Mouse (Mus musculus) MEL (cell line): ENCODE measurements around the gene Slc25a45. TPM values are rescaled to one million over a fixed set of nuclear protein-coding genes. Genes with fewer than 3 reads are reported as not detected.

ENCODE experiments used
- DNase-seq: peaks from one replicate; pipeline ENCODE4 v3.0.0; 2011; ENCODE audit warnings: low read depth, low spot score
- H3K27ac ChIP-seq: 2 replicates; pipeline ENCODE4 v1.5.1; 2012; ENCODE audit warnings: low read depth, mild to moderate bottlenecking, control low read depth, low read length, moderate library complexity; ENCODE audit not compliant: control insufficient read depth
- H3K27me3 ChIP-seq, 2 experiments: fragments of 150-350 bp in 1 of 2; sonication (generic) in 1 of 2; 2 replicates each; pipeline ENCODE4 v1.6.1; 2012; ENCODE audit warnings: low read length in 2 of 2, mild to moderate bottlenecking in 2 of 2, improper control_type of control experiment in 1 of 2, moderate library complexity in 1 of 2; ENCODE audit not compliant: insufficient read depth in 2 of 2, control insufficient read depth in 1 of 2
- H3K36me3 ChIP-seq, 2 experiments: 2 replicates each; pipeline ENCODE4 v1.6.1; 2012 to 2014; ENCODE audit warnings: low read length in 2 of 2, improper control_type of control experiment in 1 of 2, inconsistent platforms in 1 of 2, mild to moderate bottlenecking in 1 of 2; ENCODE audit not compliant: insufficient read depth in 2 of 2, control insufficient read depth in 1 of 2
- H3K4me1 ChIP-seq, 2 experiments: fragments of 150-350 bp in 1 of 2; sonication (generic) in 1 of 2; 2 replicates each; pipeline ENCODE4 v1.6.1; 2012; ENCODE audit warnings: low read length in 2 of 2, improper control_type of control experiment in 1 of 2, mild to moderate bottlenecking in 1 of 2; ENCODE audit not compliant: insufficient read depth in 2 of 2, control insufficient read depth in 1 of 2
- H3K4me3 ChIP-seq, 2 experiments: fragments of 150-350 bp in 1 of 2; sonication (generic) in 1 of 2; 2 replicates each; pipeline ENCODE4 v1.5.1; 2012; ENCODE audit warnings: low read depth in 2 of 2, low read length in 2 of 2, mild to moderate bottlenecking in 2 of 2, moderate library complexity in 2 of 2, control low read depth in 1 of 2, improper control_type of control experiment in 1 of 2; ENCODE audit not compliant: control insufficient read depth in 1 of 2, insufficient read depth in 1 of 2
- H3K79me2 ChIP-seq: 2 replicates; pipeline ENCODE4 v1.6.1; 2012; ENCODE audit warnings: mild to moderate bottlenecking, low read length, moderate library complexity; ENCODE audit not compliant: control insufficient read depth, poor library complexity, insufficient read depth
- H3K9ac ChIP-seq: 2 replicates; pipeline ENCODE4 v1.6.1; 2012; ENCODE audit warnings: low read depth, mild to moderate bottlenecking, control low read depth, low read length, moderate library complexity; ENCODE audit not compliant: control insufficient read depth, poor library complexity, severe bottlenecking
- H3K9me3 ChIP-seq: fragments of 150-350 bp; sonication (generic); replicated peaks from 2 replicates; pipeline ENCODE4 v1.6.1; 2012; ENCODE audit warnings: mild to moderate bottlenecking, low read length, improper control_type of control experiment, moderate library complexity; ENCODE audit not compliant: insufficient read depth
- CTCF ChIP-seq, 3 experiments: IDR thresholded peaks in 2 of 3; conservative IDR thresholded peaks in 1 of 3; 2 replicates each; pipeline ENCODE4 v1.5.1; 2011 to 2012; ENCODE audit warnings: low read length in 3 of 3, low read depth in 2 of 3, mild to moderate bottlenecking in 2 of 3, improper control_type of control experiment in 1 of 3, inconsistent platforms in 1 of 3, mixed read lengths in 1 of 3, moderate library complexity in 1 of 3; ENCODE audit not compliant: control insufficient read depth in 1 of 3, insufficient read depth in 1 of 3, poor library complexity in 1 of 3, severe bottlenecking in 1 of 3
- E2F4 ChIP-seq: IDR thresholded peaks from 2 replicates; pipeline ENCODE4 v1.6.1; 2011; ENCODE audit warnings: low read depth, low read length, improper control_type of control experiment, borderline replicate concordance
- ETS1 ChIP-seq: IDR thresholded peaks from 2 replicates; pipeline ENCODE4 v1.6.1; 2012; ENCODE audit warnings: low read depth, mild to moderate bottlenecking, inconsistent platforms, low read length, improper control_type of control experiment, moderate library complexity
- GABPA ChIP-seq: IDR thresholded peaks from 2 replicates; pipeline ENCODE4 v1.6.1; 2012; ENCODE audit warnings: low read depth, mild to moderate bottlenecking, inconsistent platforms, low read length, improper control_type of control experiment, moderate library complexity
- GATA1 ChIP-seq: IDR thresholded peaks from 2 replicates; pipeline ENCODE4 v1.6.1; 2011; ENCODE audit warnings: low read depth, low read length, improper control_type of control experiment
- KAT2A ChIP-seq: conservative IDR thresholded peaks from 2 replicates; pipeline ENCODE4 v1.6.1; 2012; ENCODE audit warnings: low read depth, low read length, improper control_type of control experiment, inconsistent platforms
- MAX ChIP-seq: IDR thresholded peaks from 2 replicates; pipeline ENCODE4 v1.6.1; 2011; ENCODE audit warnings: low read length, improper control_type of control experiment
- MAZ ChIP-seq: IDR thresholded peaks from 2 replicates; pipeline ENCODE4 v1.6.1; 2012; ENCODE audit warnings: low read depth, mild to moderate bottlenecking, inconsistent platforms, low read length, improper control_type of control experiment
- MEF2A ChIP-seq: IDR thresholded peaks from 2 replicates; pipeline ENCODE4 v1.6.1; 2014; ENCODE audit warnings: low read depth, mild to moderate bottlenecking, inconsistent platforms, low read length, improper control_type of control experiment; ENCODE audit not compliant: poor library complexity, insufficient replicate concordance, severe bottlenecking; ENCODE audit errors: extremely low read depth
- MYB ChIP-seq: IDR thresholded peaks from 2 replicates; pipeline ENCODE4 v1.6.1; 2011; ENCODE audit warnings: mild to moderate bottlenecking, low read depth, low read length, improper control_type of control experiment
- POLR2A ChIP-seq, 2 experiments: IDR thresholded peaks; 2 replicates each; pipeline ENCODE4 v1.6.1; 2011 to 2012; ENCODE audit warnings: low read length in 2 of 2, mild to moderate bottlenecking in 2 of 2, control low read depth in 1 of 2, improper control_type of control experiment in 1 of 2, low read depth in 1 of 2, moderate library complexity in 1 of 2; ENCODE audit not compliant: control insufficient read depth in 1 of 2, insufficient read depth in 1 of 2, poor library complexity in 1 of 2
- RAD21 ChIP-seq: IDR thresholded peaks from 2 replicates; pipeline ENCODE4 v1.6.1; 2011; ENCODE audit warnings: mild to moderate bottlenecking, low read depth, low read length, improper control_type of control experiment
- RCOR1 ChIP-seq: IDR thresholded peaks from 2 replicates; pipeline ENCODE4 v1.6.1; 2012; ENCODE audit warnings: low read depth, mild to moderate bottlenecking, inconsistent platforms, low read length, improper control_type of control experiment
- SIN3A ChIP-seq: IDR thresholded peaks from 2 replicates; pipeline ENCODE4 v1.6.1; 2012; ENCODE audit warnings: low read length, improper control_type of control experiment, inconsistent platforms
- SMC3 ChIP-seq: IDR thresholded peaks from 2 replicates; pipeline ENCODE4 v1.6.1; 2011; ENCODE audit warnings: low read depth, low read length, improper control_type of control experiment
- TAL1 ChIP-seq: IDR thresholded peaks from 2 replicates; pipeline ENCODE4 v1.6.1; 2012; ENCODE audit warnings: mild to moderate bottlenecking, inconsistent platforms, low read length, moderate library complexity, mixed read lengths
- TCF12 ChIP-seq: IDR thresholded peaks from 2 replicates; pipeline ENCODE4 v1.6.1; 2014; ENCODE audit warnings: low read depth, mild to moderate bottlenecking, inconsistent platforms, low read length, improper control_type of control experiment, moderate library complexity
- UBTF ChIP-seq: IDR thresholded peaks from 2 replicates; pipeline ENCODE4 v1.6.1; 2012; ENCODE audit warnings: low read depth, mild to moderate bottlenecking, inconsistent platforms, low read length, improper control_type of control experiment, moderate library complexity, borderline replicate concordance; ENCODE audit not compliant: insufficient read depth
- USF1 ChIP-seq: IDR thresholded peaks from 2 replicates; pipeline ENCODE4 v1.6.1; 2014; ENCODE audit warnings: low read depth, mild to moderate bottlenecking, inconsistent platforms, low read length, improper control_type of control experiment, moderate library complexity
- ZC3H11A ChIP-seq: IDR thresholded peaks from 2 replicates; pipeline ENCODE4 v1.6.1; 2012; ENCODE audit warnings: low read depth, mild to moderate bottlenecking, inconsistent platforms, low read length, improper control_type of control experiment
- ZKSCAN1 ChIP-seq: IDR thresholded peaks from 2 replicates; pipeline ENCODE4 v1.6.1; 2012; ENCODE audit warnings: low read depth, mild to moderate bottlenecking, inconsistent platforms, low read length, improper control_type of control experiment, moderate library complexity
- ZMIZ1 ChIP-seq: IDR thresholded peaks from 2 replicates; pipeline ENCODE4 v1.6.1; 2012; ENCODE audit warnings: low read depth, mild to moderate bottlenecking, inconsistent platforms, low read length, improper control_type of control experiment, moderate library complexity
- ZNF384 ChIP-seq: IDR thresholded peaks from 2 replicates; pipeline ENCODE4 v1.6.1; 2012; ENCODE audit warnings: low read depth, mild to moderate bottlenecking, inconsistent platforms, low read length, improper control_type of control experiment
- polyA plus RNA-seq, 2 experiments: library from polyadenylated mRNA; stranded (reverse) in 1 of 2; unstranded in 1 of 2; fragments of >175 nt in 1 of 2; fragments of >200 nt in 1 of 2; gene quantifications; 2 replicates each; pipeline versions ENCODE4 v1.2.1 to v1.2.4; 2012; ENCODE audit warnings: low replicate concordance in 2 of 2, low read depth in 1 of 2; ENCODE audit not compliant: insufficient read length in 2 of 2, insufficient read depth in 1 of 2, missing spikeins in 1 of 2
- total RNA-seq: library from RNA; depleted of rRNA; stranded (reverse); fragments of 300-350 nt; gene quantifications from 2 replicates; pipeline ENCODE4 v1.2.3, GENCODE M21; 2012

The Slc25a45 gene
- total and polyA plus RNA-seq, 3 experiments, result 23.5 to 30.7 TPM; not detected in 1

GRCm38 (mm10) chr19:5856604-5857003 lies 21.0 kb upstream of the Slc25a45 start:
- Histone ChIP-seq H3K4me1 (peaks cover 0 to 4% of the 10 kb centered on the region in 2 experiments; a peak in 2 of 4 replicates), H3K4me3 (no peak overlapping the region), H3K36me3 (peaks cover 3 to 5% of the 10 kb centered on the region in 2 experiments), H3K27ac (no peak overlapping the region), H3K9me3 (no peaks in the 10 kb centered on the region), H3K79me2 (no peaks in the 10 kb centered on the region), H3K27me3 (no peaks in the 10 kb centered on the region), H3K9ac (no peak overlapping the region)
- DNase-seq, result no peak
- TF ChIP-seq ZNF384, result no peak
- TF ChIP-seq MEF2A, result no peak
- TF ChIP-seq SIN3A, result no peak
- no peak for TF ChIP-seq USF1
- TF ChIP-seq ZKSCAN1, result no peak
- TF ChIP-seq MAZ, result no peak
- no peak for TF ChIP-seq RCOR1
- TF ChIP-seq TCF12, result no peak
- no peak for TF ChIP-seq ZMIZ1
- TF ChIP-seq E2F4, result no peak

GRCm38 (mm10) chr19:5862335-5863085 lies 15.1 kb upstream of the Slc25a45 start:
- TF ChIP-seq CTCF (IDR thresholded peaks at IDR 0.05 in 2 of 3, conservative IDR thresholded peaks at IDR 0.05 in 1 of 3; ENCODE audit: control insufficient read depth in 1 of 3, insufficient read depth in 1 of 3, low read depth in 2 of 3, low read length in 3 of 3, poor library complexity in 1 of 3, severe bottlenecking in 1 of 3), result peak in 2 of 3 experiments; percentile 29 to 47; a peak in 3 of 6 replicates
- TF ChIP-seq GABPA, result no peak
- no peak for TF ChIP-seq KAT2A
- no peak for TF ChIP-seq POLR2A (IDR thresholded peaks at IDR 0.05; ENCODE audit: control insufficient read depth in 1 of 2, insufficient read depth in 1 of 2, low read depth in 1 of 2, low read length in 2 of 2, poor library complexity in 1 of 2)
- TF ChIP-seq ETS1, result no peak
- TF ChIP-seq SIN3A, result no peak
- TF ChIP-seq ZMIZ1, result no peak
- no peak for TF ChIP-seq ZKSCAN1
- TF ChIP-seq ZC3H11A, result 0 out of 2 replicates have a peak, but pooled peaks have one; percentile 17
- TF ChIP-seq MYB, result no peak
- no peak for TF ChIP-seq ZNF384
- TF ChIP-seq GATA1, result no peak
- TF ChIP-seq RAD21, result peak; percentile 49
- no peak for TF ChIP-seq MAX
- TF ChIP-seq SMC3, result peak; percentile 51
- no peak for TF ChIP-seq UBTF
- no peak for TF ChIP-seq TAL1
- H3K9me3 ChIP-seq, result no peaks in the 10 kb centered on the region
- no peaks in the 10 kb centered on the region for H3K4me1 ChIP-seq
- no peak overlapping the region for H3K9ac ChIP-seq
- H3K36me3 ChIP-seq, result peaks cover 0 to 2% of the 10 kb centered on the region in 2 experiments; a peak in 1 of 4 replicates
- DNase-seq, result peak; percentile 37
- no peak overlapping the region for H3K4me3 ChIP-seq
- H3K27me3 ChIP-seq, result no peaks in the 10 kb centered on the region
- H3K27ac ChIP-seq, result no peak overlapping the region
- no peaks in the 10 kb centered on the region for H3K79me2 ChIP-seq
